Mouse (Mus musculus): ENCODE measurements around the gene Nelfb.

- TF ChIP-seq CTCF (IDR thresholded peaks at IDR 0.05; ENCODE audit: low read depth): no peak
- TF ChIP-seq EP300 (IDR thresholded peaks at IDR 0.05; ENCODE audit: low read depth): peak; percentile 49; the same call in 1 of the 2 replicates
Measured at GRCm38 (mm10) chr2:25177076-25177475, 34.2 kb downstream of the Nelfb start.
